Mouse (Mus musculus) olfactory bulb, adult 2 months (tissue): ENCODE results near the gene Tnfrsf23.
"Not testable (repeated sequence)": the region's sequence is repeated elsewhere in the genome, so short reads cannot be mapped to it uniquely, and the experiment has no call there.

ENCODE experiments used
- CTCF ChIP-seq: fragments of 200-500 bp; IDR thresholded peaks from 2 replicates; pipeline ENCODE4 v1.5.1; 2012; ENCODE audit warnings: low read depth, mild to moderate bottlenecking, low read length, moderate library complexity; ENCODE audit not compliant: insufficient read depth
- POLR2A ChIP-seq: fragments of 200-500 bp; IDR thresholded peaks from 2 replicates; pipeline ENCODE4 v1.6.1; 2012; ENCODE audit warnings: mild to moderate bottlenecking, low read depth, low read length, moderate library complexity; ENCODE audit not compliant: insufficient read depth

DNA sequence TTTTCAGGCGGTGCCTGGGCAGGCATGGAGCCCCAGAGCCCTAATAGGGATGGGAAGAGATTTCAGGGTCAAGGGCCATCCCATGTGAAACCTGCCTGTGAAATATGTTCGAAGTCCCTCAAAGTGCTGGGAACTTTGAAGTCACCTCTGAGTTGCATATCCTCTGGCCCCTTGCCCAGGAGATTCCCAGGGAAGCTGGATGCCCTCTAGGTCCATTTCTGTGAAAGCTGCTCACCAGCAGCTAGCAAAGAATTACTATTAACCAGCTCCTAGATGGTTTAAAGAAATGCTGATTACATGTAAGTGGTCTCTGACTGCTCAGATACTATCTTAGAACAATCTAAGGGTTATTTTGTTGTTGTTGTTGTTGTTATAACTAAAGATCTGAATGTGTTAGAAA lies 1.1 kb downstream of the Tnfrsf23 start:
- not testable (repeated sequence) for TF ChIP-seq CTCF, POLR2A
